Mouse (Mus musculus): ENCODE measurements around the gene Nck2. TPM values are rescaled to one million over a fixed set of nuclear protein-coding genes. Genes with fewer than 3 reads are reported as not detected.

Gene Nck2
- polyA plus RNA-seq, 1 experiment from 2014 or later, result 35.0 TPM

DNA sequence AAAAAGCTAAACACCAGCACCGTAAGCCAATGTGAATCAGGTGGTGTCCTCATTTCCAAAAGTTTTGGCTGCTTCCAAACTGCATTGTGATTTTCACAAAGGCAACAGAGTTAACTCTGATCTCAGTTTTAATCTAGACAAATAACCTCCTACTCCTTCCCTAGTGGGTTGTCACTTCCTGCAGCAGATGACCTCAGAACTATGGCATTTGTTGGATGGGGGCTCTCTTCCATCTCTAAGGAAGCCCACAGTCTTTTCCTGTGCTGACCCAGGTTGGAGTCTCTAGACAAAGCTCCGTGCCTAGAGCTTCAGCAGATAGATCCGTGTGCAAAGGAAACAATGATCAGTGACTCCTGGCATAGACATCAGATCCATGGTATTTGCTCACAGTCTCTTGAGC lies 31.1 kb upstream of the Nck2 start:
- H3K27ac ChIP-seq (replicated peaks), result no peak overlapping the region
- no peaks in the 10 kb centered on the region for H3K36me3 ChIP-seq
- no peaks in the 10 kb centered on the region for H3K4me1 ChIP-seq
- no peaks in the 10 kb centered on the region for H3K9me3 ChIP-seq (replicated peaks)
- H3K4me3 ChIP-seq, result no peak overlapping the region
- no peaks in the 10 kb centered on the region for H3K27me3 ChIP-seq (ENCODE audit: low read depth, poor library complexity, severe bottlenecking)
- DNase-seq (ENCODE audit: low spot score), result no peak
- WGBS, result 82% methylated on average over 3 of the region's 3 CpGs

DNA sequence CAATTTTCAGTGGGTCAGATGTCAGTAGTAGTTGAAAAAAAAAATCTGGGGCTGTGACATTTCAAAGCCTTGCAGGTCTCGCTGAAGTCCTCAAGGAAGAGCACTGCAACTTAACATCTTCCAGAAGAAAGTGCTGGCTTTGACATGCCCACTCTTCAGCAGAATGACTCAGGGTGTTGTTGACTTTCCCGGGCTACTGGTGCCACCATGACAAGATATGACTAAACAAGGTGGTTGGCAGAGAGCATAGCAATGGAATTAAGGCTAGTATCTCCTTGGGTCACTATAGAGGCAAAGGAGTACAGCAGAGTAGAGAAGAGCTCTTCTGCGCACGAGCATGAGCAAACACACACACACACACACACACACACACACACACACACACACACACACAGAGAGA lies 30.6 kb upstream of the Nck2 start:
- Histone ChIP-seq H3K4me1 (no peaks in the 10 kb centered on the region), H3K27me3 (ENCODE audit: low read depth, poor library complexity, severe bottlenecking) (no peaks in the 10 kb centered on the region), H3K9me3 (replicated peaks) (no peaks in the 10 kb centered on the region), H3K4me3 (no peak overlapping the region), H3K36me3 (no peaks in the 10 kb centered on the region), H3K27ac (replicated peaks) (no peak overlapping the region)
- WGBS, result 93% methylated on average over 4 of the region's 4 CpGs
- no peak for DNase-seq (ENCODE audit: low spot score)

DNA sequence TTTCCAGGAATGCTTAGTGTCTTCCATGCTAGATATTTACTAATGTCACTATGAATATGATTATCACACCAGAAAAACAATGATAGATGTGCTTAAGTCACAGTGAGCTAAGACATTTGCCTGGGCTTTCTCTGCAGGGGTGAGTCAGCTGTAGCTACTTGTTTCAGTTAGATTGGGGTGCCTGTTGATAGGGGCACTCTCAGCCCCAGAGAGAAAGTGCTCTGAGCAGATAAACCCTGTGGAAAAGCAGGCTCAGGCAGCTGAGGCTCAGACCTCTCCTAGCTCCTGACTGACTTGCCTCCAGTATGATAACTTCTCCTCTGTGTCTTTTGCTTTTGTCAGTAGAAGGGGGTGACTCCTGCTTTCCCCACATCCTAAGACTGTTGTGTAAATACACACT lies 30.2 kb upstream of the Nck2 start:
- Histone ChIP-seq H3K9me3 (replicated peaks) (no peaks in the 10 kb centered on the region), H3K27me3 (ENCODE audit: low read depth, poor library complexity, severe bottlenecking) (no peaks in the 10 kb centered on the region), H3K36me3 (no peaks in the 10 kb centered on the region), H3K4me1 (no peaks in the 10 kb centered on the region), H3K27ac (replicated peaks) (no peak overlapping the region), H3K4me3 (no peak overlapping the region)
- DNase-seq (ENCODE audit: low spot score), result no peak

DNA sequence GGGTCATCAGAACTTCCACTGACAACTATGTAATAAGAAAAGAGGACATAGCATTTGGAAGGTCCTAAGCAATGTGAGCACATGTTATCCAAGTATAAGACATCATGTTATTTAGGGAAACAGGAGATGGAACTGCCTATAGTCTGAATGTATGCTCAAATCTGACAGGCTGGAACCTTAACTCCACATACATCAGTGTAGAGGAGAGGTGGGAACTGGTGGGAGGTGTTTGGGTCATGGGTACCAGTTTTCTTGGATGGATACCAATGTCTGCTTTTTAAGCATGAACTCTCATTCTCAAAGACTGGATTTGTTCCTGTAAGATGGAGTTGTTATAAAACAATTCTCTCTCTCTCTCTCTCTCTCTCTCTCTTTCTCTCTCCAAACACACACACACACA lies 29.4 kb upstream of the Nck2 start:
- Histone ChIP-seq H3K9me3 (replicated peaks) (no peaks in the 10 kb centered on the region; the same call in 1 of the 2 replicates), H3K27ac (replicated peaks) (no peak overlapping the region), H3K4me3 (no peak overlapping the region), H3K36me3 (no peaks in the 10 kb centered on the region), H3K4me1 (no peaks in the 10 kb centered on the region), H3K27me3 (ENCODE audit: low read depth, poor library complexity, severe bottlenecking) (no peaks in the 10 kb centered on the region)
- DNase-seq (ENCODE audit: low spot score), result no peak

DNA sequence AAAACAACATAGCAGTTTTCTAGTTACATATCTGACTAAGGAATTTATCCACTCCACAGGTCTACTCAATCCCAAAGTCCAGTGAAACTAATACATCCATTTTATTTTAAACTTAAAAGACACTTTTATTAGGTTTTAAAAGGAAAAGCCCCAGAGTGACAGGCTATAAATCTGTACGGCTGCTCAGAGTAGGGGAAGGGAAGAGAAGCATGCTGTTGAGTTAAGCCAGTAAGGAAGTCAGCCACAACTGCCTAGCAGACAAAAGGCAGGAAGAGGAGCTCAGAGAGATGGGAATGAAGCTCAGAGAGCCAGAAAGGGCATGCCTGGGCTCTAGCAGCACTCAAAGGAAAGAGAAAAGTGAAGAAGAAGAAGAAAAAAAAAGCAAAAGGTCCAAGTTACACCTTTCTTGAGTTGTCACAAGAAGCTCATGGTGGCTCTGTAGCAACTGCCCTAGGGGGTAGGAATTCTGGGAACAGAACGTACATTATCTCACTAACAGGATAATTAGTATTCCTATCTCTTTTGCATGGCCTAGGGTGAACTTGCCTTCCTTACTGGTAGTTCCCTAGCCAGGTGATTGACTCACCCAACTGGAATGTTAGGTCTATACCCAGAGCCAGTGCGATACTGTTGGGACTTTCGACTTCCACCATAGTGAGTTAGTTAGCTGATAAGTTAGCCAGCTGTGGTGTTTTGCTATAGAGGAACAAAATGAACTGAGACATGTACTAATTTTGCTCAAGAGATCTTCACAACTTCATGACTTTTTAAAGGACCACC lies 21.2 kb upstream of the Nck2 start:
- H3K27ac ChIP-seq (replicated peaks), result no peak overlapping the region
- H3K4me3 ChIP-seq, result no peak overlapping the region
- H3K9me3 ChIP-seq (replicated peaks), result no peaks in the 10 kb centered on the region; the same call in 1 of the 2 replicates
- no peak for DNase-seq (ENCODE audit: low spot score)
- H3K36me3 ChIP-seq, result no peaks in the 10 kb centered on the region
- no peaks in the 10 kb centered on the region for H3K4me1 ChIP-seq
- H3K27me3 ChIP-seq (ENCODE audit: low read depth, poor library complexity, severe bottlenecking), result no peaks in the 10 kb centered on the region
- WGBS, result 86% methylated on average over 4 of the region's 4 CpGs

DNA sequence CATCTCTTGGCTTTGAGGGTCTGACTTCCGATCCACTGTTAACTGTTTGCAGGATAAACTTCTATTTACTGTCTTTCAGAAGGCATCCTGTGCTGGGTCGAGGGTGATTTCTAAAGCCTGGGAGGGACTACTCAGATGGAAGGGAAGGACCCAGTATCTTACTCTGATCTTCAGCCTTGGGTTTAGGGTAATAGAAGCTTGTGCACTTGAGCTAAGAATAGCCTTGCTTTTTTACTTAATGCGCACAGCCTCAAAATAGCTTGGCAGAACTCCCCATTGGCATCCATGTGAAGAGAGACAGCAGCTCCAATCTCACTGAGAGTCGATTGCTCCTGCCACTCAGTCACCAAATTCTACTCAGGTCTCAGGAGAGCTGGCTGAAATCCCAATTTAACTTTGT lies 17.9 kb upstream of the Nck2 start:
- Histone ChIP-seq H3K4me3 (no peak overlapping the region), H3K9me3 (replicated peaks) (no peaks in the 10 kb centered on the region), H3K27ac (replicated peaks) (no peak overlapping the region), H3K36me3 (no peaks in the 10 kb centered on the region), H3K27me3 (ENCODE audit: low read depth, poor library complexity, severe bottlenecking) (no peaks in the 10 kb centered on the region), H3K4me1 (no peaks in the 10 kb centered on the region)
- no peak for DNase-seq (ENCODE audit: low spot score)
- WGBS, result 74% methylated on average over 4 of the region's 4 CpGs

DNA sequence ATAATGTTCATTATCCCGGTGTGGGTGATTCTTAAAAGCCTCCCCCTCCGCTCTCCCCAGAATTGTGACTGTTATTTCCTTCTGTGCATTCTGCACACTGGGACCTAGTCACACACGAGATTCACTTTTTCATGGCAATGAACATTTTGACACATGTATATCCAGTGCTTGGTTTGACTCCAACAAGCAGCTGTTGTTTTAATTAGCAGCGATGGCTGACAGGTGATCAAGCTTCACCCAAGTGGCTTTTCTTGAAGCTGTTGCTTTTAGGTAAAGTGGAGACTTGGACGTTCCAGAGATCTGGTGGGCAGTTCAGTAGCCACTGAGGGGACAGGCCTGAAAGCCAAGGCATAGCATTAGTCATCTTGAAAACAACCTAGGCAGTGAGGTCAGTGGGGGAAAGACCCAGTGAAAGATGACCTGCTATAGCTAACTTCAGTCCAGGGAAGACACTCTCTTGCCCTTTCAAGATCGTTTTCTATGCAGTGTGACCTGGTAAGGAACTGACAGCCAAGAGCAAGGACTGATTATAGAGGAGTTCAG lies 17.3 kb upstream of the Nck2 start:
- Histone ChIP-seq H3K27ac (replicated peaks) (no peak overlapping the region), H3K9me3 (replicated peaks) (no peaks in the 10 kb centered on the region), H3K4me3 (no peak overlapping the region), H3K27me3 (ENCODE audit: low read depth, poor library complexity, severe bottlenecking) (no peaks in the 10 kb centered on the region), H3K4me1 (no peaks in the 10 kb centered on the region), H3K36me3 (no peaks in the 10 kb centered on the region)
- WGBS, result 85% methylated on average over 6 of the region's 6 CpGs
- DNase-seq (ENCODE audit: low spot score), result no peak

DNA sequence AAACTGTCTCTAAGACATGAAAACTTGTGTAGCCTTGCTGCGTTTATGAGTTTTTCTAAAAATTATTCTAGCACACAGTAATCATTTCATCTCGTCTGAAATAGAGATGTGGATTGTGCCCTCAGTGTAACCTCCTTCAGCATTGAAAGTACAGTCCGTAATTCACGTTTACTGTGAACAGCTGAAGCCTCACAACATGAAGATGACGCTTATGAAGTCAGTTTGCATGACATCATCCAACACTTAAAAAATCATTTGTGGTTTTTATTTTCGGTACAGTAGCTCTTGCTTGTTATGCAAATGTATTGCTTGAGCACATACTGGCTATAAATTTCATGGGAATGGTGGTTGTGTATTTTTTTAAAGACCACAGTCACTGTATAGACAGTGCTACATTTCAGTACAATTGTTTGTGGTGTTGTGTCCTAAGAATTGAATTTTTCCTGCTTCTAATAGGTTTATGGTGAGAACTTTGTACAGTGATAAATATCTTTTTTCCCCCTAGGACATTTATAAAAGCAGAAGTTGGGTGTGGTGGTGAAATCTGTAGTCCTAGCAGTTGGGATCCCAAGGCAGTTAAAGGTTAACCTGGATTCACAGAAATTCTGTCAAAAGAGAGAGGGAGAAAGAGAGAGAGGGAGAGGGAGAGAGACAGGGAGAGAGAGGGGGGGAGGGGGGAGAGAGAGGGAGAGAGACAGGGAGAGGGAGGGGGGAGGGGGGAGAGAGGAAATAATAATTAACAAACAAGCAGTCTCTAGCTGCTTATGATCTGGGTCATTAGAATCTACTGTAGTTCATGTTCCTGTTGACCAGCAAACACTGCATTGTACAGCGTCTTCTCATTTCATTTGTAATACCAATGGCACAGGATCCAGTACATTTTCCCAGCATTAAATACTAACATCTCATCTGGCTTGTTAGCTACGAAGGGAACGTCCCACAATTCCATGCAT lies 14.2 kb upstream of the Nck2 start:
- WGBS, result 90% methylated on average over 9 of the region's 9 CpGs
- H3K4me1 ChIP-seq, result no peaks in the 10 kb centered on the region
- H3K27ac ChIP-seq (replicated peaks), result no peak overlapping the region
- no peaks in the 10 kb centered on the region for H3K36me3 ChIP-seq
- H3K4me3 ChIP-seq, result no peak overlapping the region
- no peak for DNase-seq (ENCODE audit: low spot score)
- H3K27me3 ChIP-seq (ENCODE audit: low read depth, poor library complexity, severe bottlenecking), result no peaks in the 10 kb centered on the region
- H3K9me3 ChIP-seq (replicated peaks), result no peaks in the 10 kb centered on the region

DNA sequence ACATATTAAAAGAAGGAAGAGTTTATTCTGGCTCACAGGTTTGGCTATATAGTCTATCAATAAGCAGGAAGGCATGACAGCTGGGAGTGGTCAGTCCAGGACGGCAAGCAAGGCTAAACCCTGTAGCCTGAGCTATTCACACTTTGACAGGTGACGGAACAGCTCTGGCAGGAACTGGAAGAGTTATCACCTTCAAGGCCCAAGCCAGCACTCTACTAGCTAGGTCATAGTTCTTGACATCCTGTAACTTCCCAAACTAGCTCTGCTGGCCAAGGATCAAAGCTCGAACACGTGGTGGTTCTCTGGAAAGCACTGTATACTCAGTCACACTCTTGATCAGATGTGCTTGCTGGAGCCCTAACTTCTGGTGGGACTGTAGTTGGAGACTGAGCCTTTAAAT lies 10.5 kb upstream of the Nck2 start:
- 81% methylated on average over 4 of the region's 4 CpGs for WGBS
- Histone ChIP-seq H3K9me3 (replicated peaks) (no peaks in the 10 kb centered on the region), H3K4me1 (no peaks in the 10 kb centered on the region), H3K36me3 (no peaks in the 10 kb centered on the region), H3K4me3 (no peak overlapping the region), H3K27me3 (ENCODE audit: low read depth, poor library complexity, severe bottlenecking) (no peaks in the 10 kb centered on the region), H3K27ac (replicated peaks) (no peak overlapping the region)
- no peak for DNase-seq (ENCODE audit: low spot score)

DNA sequence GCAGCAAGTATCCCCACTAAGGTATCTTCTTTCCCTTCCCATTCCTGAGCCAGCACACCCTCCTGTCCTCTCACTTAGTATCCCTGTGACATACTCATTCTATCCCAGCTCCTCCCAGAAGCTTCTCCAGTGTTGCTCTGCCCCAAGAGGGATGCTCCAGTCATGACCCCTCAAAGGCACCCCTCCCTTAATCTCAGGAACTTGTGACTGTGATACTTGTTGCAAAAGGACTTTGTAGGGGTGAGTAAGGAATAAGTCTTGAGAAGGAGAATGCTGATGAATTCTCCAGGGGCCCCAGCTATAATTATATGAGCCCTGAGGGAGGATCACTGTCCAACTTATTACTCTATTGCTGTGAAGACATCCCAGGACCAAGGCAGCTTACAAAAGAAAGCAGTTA lies 7.8 kb upstream of the Nck2 start:
- H3K36me3 ChIP-seq, result no peaks in the 10 kb centered on the region
- H3K4me3 ChIP-seq, result no peak overlapping the region
- H3K27me3 ChIP-seq (ENCODE audit: low read depth, poor library complexity, severe bottlenecking), result no peaks in the 10 kb centered on the region
- no peaks in the 10 kb centered on the region for H3K4me1 ChIP-seq
- no peaks in the 10 kb centered on the region for H3K9me3 ChIP-seq (replicated peaks)
- no peak for DNase-seq (ENCODE audit: low spot score)
- no peak overlapping the region for H3K27ac ChIP-seq (replicated peaks)

DNA sequence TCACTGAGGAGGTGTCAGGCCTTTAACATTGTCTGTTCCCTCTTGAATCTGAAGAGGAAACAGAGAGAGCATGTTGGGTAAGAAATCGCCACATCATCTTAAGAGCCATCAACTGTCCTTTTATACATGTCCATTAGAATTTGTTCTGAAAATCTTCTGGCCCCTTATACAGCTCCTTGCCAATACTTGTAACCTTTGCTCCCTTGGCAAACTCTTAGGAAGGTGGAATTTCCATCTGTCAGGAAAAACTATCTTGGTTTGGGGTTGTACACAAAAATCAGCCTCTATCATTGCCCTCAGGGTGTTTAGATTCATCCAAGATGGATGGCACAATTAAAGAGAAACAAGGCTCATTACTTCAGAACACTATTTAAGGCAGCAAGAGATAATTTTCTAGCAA lies 5.1 kb upstream of the Nck2 start:
- no peaks in the 10 kb centered on the region for H3K36me3 ChIP-seq
- no peak overlapping the region for H3K4me3 ChIP-seq
- peaks cover 4% of the 10 kb centered on the region for H3K27me3 ChIP-seq (ENCODE audit: low read depth, poor library complexity, severe bottlenecking)
- H3K4me1 ChIP-seq, result no peaks in the 10 kb centered on the region
- 90% methylated on average over 1 of the region's 1 CpGs for WGBS
- DNase-seq (ENCODE audit: low spot score), result no peak
- H3K9me3 ChIP-seq (replicated peaks), result no peaks in the 10 kb centered on the region
- no peak overlapping the region for H3K27ac ChIP-seq (replicated peaks)

DNA sequence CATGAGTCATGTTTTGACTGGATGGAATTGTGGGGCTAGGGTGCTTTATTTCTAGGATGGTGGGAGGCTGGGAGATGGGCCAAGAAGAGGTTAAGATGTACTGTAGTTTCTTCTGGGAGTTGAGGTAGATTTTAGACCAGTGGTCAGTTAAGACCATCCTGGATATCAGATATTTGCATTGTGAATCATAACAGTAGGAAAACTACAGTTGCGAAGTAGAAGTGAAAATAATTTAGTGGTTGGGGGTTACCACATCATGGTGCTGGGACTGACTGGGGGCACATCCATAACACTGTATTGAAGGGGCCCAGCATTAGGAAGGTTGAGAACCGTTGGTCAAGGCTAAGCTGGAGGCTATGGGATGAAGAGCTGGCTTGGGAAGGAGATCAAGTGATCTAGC lies 1.8 kb upstream of the Nck2 start:
- DNase-seq (ENCODE audit: low spot score), result no peak
- H3K27me3 ChIP-seq (ENCODE audit: low read depth, poor library complexity, severe bottlenecking), result peaks cover 5% of the 10 kb centered on the region
- H3K9me3 ChIP-seq (replicated peaks), result no peaks in the 10 kb centered on the region
- H3K4me1 ChIP-seq, result peaks cover 18% of the 10 kb centered on the region
- 88% methylated on average over 2 of the region's 2 CpGs for WGBS
- no peaks in the 10 kb centered on the region for H3K36me3 ChIP-seq
- H3K4me3 ChIP-seq, result no peak overlapping the region
- no peak overlapping the region for H3K27ac ChIP-seq (replicated peaks)

All from midbrain, embryonic 10.5 days (tissue).